Mouse (Mus musculus): Measurements from ENCODE around the gene 2610528J11Rik.
"Not testable (repeated sequence)": the region's sequence is repeated elsewhere in the genome, so short reads cannot be mapped to it uniquely, and the experiment has no call there.

The 2610528J11Rik gene

GRCm38 (mm10) chr4:118526408-118527334 is at the start of gene 2610528J11Rik:
Gene 2610528J11Rik (plus strand): TSS chr4:118526999.
- Histone ChIP-seq H3K36me3 (ENCODE audit: control insufficient read depth, insufficient read depth, low read length, poor library complexity, severe bottlenecking) (no peaks in the 10 kb centered on the region), H3K27me3 (ENCODE audit: control insufficient read depth, insufficient read depth, low read length, poor library complexity, severe bottlenecking) (no peaks in the 10 kb centered on the region)
- DNase-seq (ENCODE audit: low read depth, low spot score) = no peak

- Histone ChIP-seq H3K36me3 (ENCODE audit: control insufficient read depth, insufficient read depth, low read length, poor library complexity, severe bottlenecking) (no peaks in the 10 kb centered on the region), H3K27me3 (ENCODE audit: control insufficient read depth, insufficient read depth, low read length, poor library complexity, severe bottlenecking) (no peaks in the 10 kb centered on the region)
- DNase-seq (ENCODE audit: low read depth, low spot score) = no peak
Observed at GRCm38 (mm10) chr4:118489717-118490132, 37.1 kb upstream of the 2610528J11Rik start, which contains the start of gene Tie1. Gene Tie1 (minus strand): TSS chr4:118490061.

GRCm38 (mm10) chr4:118490461-118490860 is 36.3 kb upstream of the 2610528J11Rik start:
- no peaks in the 10 kb centered on the region for H3K36me3 ChIP-seq (ENCODE audit: control insufficient read depth, insufficient read depth, low read length, poor library complexity, severe bottlenecking)
- DNase-seq (ENCODE audit: low read depth, low spot score) = no peak
- H3K27me3 ChIP-seq (ENCODE audit: control insufficient read depth, insufficient read depth, low read length, poor library complexity, severe bottlenecking) = no peaks in the 10 kb centered on the region

GRCm38 (mm10) chr4:118500171-118500724 is 26.6 kb upstream of the 2610528J11Rik start:
- H3K27me3 ChIP-seq (ENCODE audit: control insufficient read depth, insufficient read depth, low read length, poor library complexity, severe bottlenecking) = no peaks in the 10 kb centered on the region
- no peak for DNase-seq (ENCODE audit: low read depth, low spot score)

GRCm38 (mm10) chr4:118500792-118501191 is 26.0 kb upstream of the 2610528J11Rik start:
- Histone ChIP-seq H3K36me3 (ENCODE audit: control insufficient read depth, insufficient read depth, low read length, poor library complexity, severe bottlenecking) (no peaks in the 10 kb centered on the region), H3K27me3 (ENCODE audit: control insufficient read depth, insufficient read depth, low read length, poor library complexity, severe bottlenecking) (no peaks in the 10 kb centered on the region)
- no peak for DNase-seq (ENCODE audit: low read depth, low spot score)

More at GRCm38 (mm10) chr4:118500171-118500724, 26.6 kb upstream of the 2610528J11Rik start:
- H3K36me3 ChIP-seq (ENCODE audit: control insufficient read depth, insufficient read depth, low read length, poor library complexity, severe bottlenecking) = no peaks in the 10 kb centered on the region

- DNase-seq (ENCODE audit: low read depth, low spot score) = no peak
- no peaks in the 10 kb centered on the region for H3K36me3 ChIP-seq (ENCODE audit: control insufficient read depth, insufficient read depth, low read length, poor library complexity, severe bottlenecking)
- no peaks in the 10 kb centered on the region for H3K27me3 ChIP-seq (ENCODE audit: control insufficient read depth, insufficient read depth, low read length, poor library complexity, severe bottlenecking)
Observed at GRCm38 (mm10) chr4:118505551-118505950, 21.2 kb upstream of the 2610528J11Rik start.

- DNase-seq (ENCODE audit: low read depth, low spot score); H3K27me3 ChIP-seq (ENCODE audit: control insufficient read depth, insufficient read depth, low read length, poor library complexity, severe bottlenecking); H3K36me3 ChIP-seq (ENCODE audit: control insufficient read depth, insufficient read depth, low read length, poor library complexity, severe bottlenecking): not testable (repeated sequence)
Observed at GRCm38 (mm10) chr4:118507171-118507570, 19.6 kb upstream of the 2610528J11Rik start.

GRCm38 (mm10) chr4:118509050-118509449 is 17.7 kb upstream of the 2610528J11Rik start:
- no peaks in the 10 kb centered on the region for H3K36me3 ChIP-seq (ENCODE audit: control insufficient read depth, insufficient read depth, low read length, poor library complexity, severe bottlenecking)
- no peak for DNase-seq (ENCODE audit: low read depth, low spot score)
- H3K27me3 ChIP-seq (ENCODE audit: control insufficient read depth, insufficient read depth, low read length, poor library complexity, severe bottlenecking) = no peaks in the 10 kb centered on the region

- no peak for DNase-seq (ENCODE audit: low read depth, low spot score)
- Histone ChIP-seq H3K27me3 (ENCODE audit: control insufficient read depth, insufficient read depth, low read length, poor library complexity, severe bottlenecking) (no peaks in the 10 kb centered on the region), H3K36me3 (ENCODE audit: control insufficient read depth, insufficient read depth, low read length, poor library complexity, severe bottlenecking) (no peaks in the 10 kb centered on the region)
Observed at GRCm38 (mm10) chr4:118516699-118517496, 9.9 kb upstream of the 2610528J11Rik start.

- no peak for DNase-seq (ENCODE audit: low read depth, low spot score)
- Histone ChIP-seq H3K27me3 (ENCODE audit: control insufficient read depth, insufficient read depth, low read length, poor library complexity, severe bottlenecking) (no peaks in the 10 kb centered on the region), H3K36me3 (ENCODE audit: control insufficient read depth, insufficient read depth, low read length, poor library complexity, severe bottlenecking) (no peaks in the 10 kb centered on the region)
Observed at GRCm38 (mm10) chr4:118517497-118518146, 9.2 kb upstream of the 2610528J11Rik start.

GRCm38 (mm10) chr4:118518208-118518607 is 8.6 kb upstream of the 2610528J11Rik start:
- no peaks in the 10 kb centered on the region for H3K27me3 ChIP-seq (ENCODE audit: control insufficient read depth, insufficient read depth, low read length, poor library complexity, severe bottlenecking)
- DNase-seq (ENCODE audit: low read depth, low spot score) = no peak
- H3K36me3 ChIP-seq (ENCODE audit: control insufficient read depth, insufficient read depth, low read length, poor library complexity, severe bottlenecking) = no peaks in the 10 kb centered on the region

- DNase-seq (ENCODE audit: low read depth, low spot score) = no peak
- Histone ChIP-seq H3K27me3 (ENCODE audit: control insufficient read depth, insufficient read depth, low read length, poor library complexity, severe bottlenecking) (no peaks in the 10 kb centered on the region), H3K36me3 (ENCODE audit: control insufficient read depth, insufficient read depth, low read length, poor library complexity, severe bottlenecking) (no peaks in the 10 kb centered on the region)
Observed at GRCm38 (mm10) chr4:118522248-118522647, 4.6 kb upstream of the 2610528J11Rik start.

- no peak for DNase-seq (ENCODE audit: low read depth, low spot score)
- no peaks in the 10 kb centered on the region for H3K27me3 ChIP-seq (ENCODE audit: control insufficient read depth, insufficient read depth, low read length, poor library complexity, severe bottlenecking)
- H3K36me3 ChIP-seq (ENCODE audit: control insufficient read depth, insufficient read depth, low read length, poor library complexity, severe bottlenecking) = no peaks in the 10 kb centered on the region
Observed at GRCm38 (mm10) chr4:118523976-118524375, 2.8 kb upstream of the 2610528J11Rik start.

- H3K36me3 ChIP-seq (ENCODE audit: control insufficient read depth, insufficient read depth, low read length, poor library complexity, severe bottlenecking) = no peaks in the 10 kb centered on the region
- H3K27me3 ChIP-seq (ENCODE audit: control insufficient read depth, insufficient read depth, low read length, poor library complexity, severe bottlenecking) = no peaks in the 10 kb centered on the region
- no peak for DNase-seq (ENCODE audit: low read depth, low spot score)
Observed at GRCm38 (mm10) chr4:118525779-118526178, 1.0 kb upstream of the 2610528J11Rik start.
